Mouse (Mus musculus) erythroblast, embryonic 14.5 days (primary cell): ENCODE results near the gene Atf7ip. TPM values are rescaled to one million over a fixed set of nuclear protein-coding genes. Genes with fewer than 3 reads are reported as not detected.

Source experiments
- H3K27me3 ChIP-seq: 2 replicates; pipeline ENCODE4 v1.6.1; 2012; ENCODE audit warnings: inconsistent platforms; ENCODE audit not compliant: control insufficient read depth
- H3K36me3 ChIP-seq: 2 replicates; pipeline ENCODE4 v1.6.1; 2012; ENCODE audit warnings: mild to moderate bottlenecking, inconsistent platforms; ENCODE audit not compliant: control insufficient read depth
- H3K4me1 ChIP-seq: 2 replicates; pipeline ENCODE4 v1.6.1; 2012; ENCODE audit warnings: inconsistent platforms; ENCODE audit not compliant: control insufficient read depth
- H3K4me3 ChIP-seq: replicated peaks from 2 replicates; pipeline ENCODE3; 2012; ENCODE audit warnings: moderate library complexity, mild to moderate bottlenecking, inconsistent platforms
- H3K9me3 ChIP-seq: 2 replicates; pipeline ENCODE4 v1.6.1; 2012; ENCODE audit warnings: low read length, inconsistent platforms, mixed read lengths; ENCODE audit not compliant: control insufficient read depth
- GATA1 ChIP-seq: IDR thresholded peaks from 2 replicates; pipeline ENCODE4 v1.6.1; 2012; ENCODE audit warnings: low read length, inconsistent platforms, mixed read lengths
- TAL1 ChIP-seq: IDR thresholded peaks from 3 replicates; pipeline ENCODE4 v1.6.1; 2012; ENCODE audit warnings: low read length, inconsistent platforms, mixed read lengths
- polyA plus RNA-seq: library from polyadenylated mRNA; stranded (reverse); fragments of >175 nt; gene quantifications from 2 replicates; pipeline ENCODE4 v1.2.3, GENCODE M21; 2012

Gene Atf7ip
- polyA plus RNA-seq, 1 experiment: 3.8 TPM

DNA sequence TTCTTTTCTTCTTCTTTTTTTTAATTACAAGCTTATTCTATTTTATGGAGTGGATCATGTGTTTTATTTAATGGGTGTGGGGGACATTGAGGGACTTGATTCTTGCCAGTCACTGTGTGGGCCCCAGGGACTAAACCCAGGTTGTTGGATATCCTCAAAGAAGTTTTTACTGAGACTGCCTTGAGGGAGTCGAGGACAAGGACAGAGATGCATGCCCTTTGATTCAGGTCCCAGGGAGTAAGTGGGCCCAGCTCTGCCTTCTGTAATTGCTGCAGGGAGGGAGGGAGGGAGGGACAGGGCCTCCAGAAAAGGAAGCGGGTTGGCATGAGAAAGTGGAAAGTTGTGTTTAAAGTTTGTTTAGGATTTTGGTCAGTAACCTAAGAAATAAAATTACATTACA, 23.2 kb downstream of the Atf7ip start:
- Histone ChIP-seq H3K27me3 (no peaks in the 10 kb centered on the region), H3K9me3 (peaks cover 6% of the 10 kb centered on the region), H3K36me3 (peaks cover 34% of the 10 kb centered on the region), H3K4me3 (no peak overlapping the region), H3K4me1 (peaks cover 53% of the 10 kb centered on the region)
- no peak for TF ChIP-seq GATA1
- no peak for TF ChIP-seq TAL1

DNA sequence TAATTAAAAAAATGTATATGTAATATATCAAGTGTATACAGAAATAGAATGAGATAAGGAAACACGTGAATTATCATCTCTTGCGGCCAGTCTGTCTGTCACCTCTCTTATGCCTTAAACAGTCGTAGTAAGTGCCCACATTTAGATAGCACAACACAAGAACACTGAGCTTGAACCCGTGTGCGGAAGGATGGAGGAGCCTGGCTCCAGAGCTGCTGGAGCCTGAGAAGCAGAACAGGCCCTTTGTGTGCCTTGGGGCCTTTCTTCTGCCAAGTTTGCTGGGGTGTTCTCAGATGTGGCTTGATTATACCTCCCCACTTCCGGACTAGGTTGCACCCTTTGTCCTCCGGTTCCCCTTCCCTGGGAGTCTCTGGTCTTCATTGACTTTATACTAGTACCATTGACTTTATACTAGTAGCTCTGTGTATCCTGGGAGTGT, 25.8 kb downstream of the Atf7ip start:
- peaks cover 22% of the 10 kb centered on the region for H3K36me3 ChIP-seq
- H3K4me3 ChIP-seq: peak overlapping the region; percentile 56
- peaks cover 55% of the 10 kb centered on the region for H3K4me1 ChIP-seq
- TF ChIP-seq GATA1: no peak
- TF ChIP-seq TAL1: no peak
- no peaks in the 10 kb centered on the region for H3K27me3 ChIP-seq
- no peaks in the 10 kb centered on the region for H3K9me3 ChIP-seq

DNA sequence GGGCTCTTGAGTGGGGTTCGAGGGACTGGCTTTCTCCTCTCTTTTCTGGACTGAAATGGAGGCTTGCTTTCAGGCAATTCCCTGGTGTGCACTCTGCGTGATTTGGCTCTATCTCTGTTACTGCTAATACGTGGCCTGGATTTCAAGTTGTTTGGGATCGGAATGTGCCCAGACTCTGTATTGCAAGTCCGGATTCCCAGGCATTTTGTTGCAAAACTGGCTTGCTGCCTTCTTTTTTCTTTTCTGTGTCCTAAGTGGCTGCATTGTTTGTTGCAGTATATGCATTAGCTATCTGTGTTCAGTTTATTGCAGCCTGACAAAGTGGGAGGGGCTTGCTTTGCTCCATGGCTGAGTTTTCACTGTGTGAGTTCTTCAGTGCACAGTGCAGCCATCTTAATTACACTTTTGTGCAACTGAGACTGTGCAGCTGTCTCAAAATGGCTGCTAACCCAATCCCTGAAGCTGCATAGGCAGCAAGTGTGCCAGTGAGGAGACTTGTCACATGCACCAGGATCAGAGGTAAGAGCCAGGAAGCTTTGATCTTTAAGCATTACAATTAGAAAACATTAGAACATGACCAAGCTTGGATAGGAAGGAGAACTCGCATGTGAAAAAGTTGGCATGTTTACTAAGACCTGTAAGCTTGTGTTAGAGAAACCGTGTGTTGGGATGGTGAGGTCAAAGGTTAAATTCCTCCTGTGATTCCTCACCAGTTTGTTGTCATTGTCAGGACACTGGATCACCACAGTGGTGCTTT, 26.7 kb downstream of the Atf7ip start:
- Histone ChIP-seq H3K27me3 (no peaks in the 10 kb centered on the region), H3K4me1 (peaks cover 59% of the 10 kb centered on the region), H3K9me3 (no peaks in the 10 kb centered on the region), H3K36me3 (peaks cover 27% of the 10 kb centered on the region), H3K4me3 (peak overlapping the region; percentile 56)
- no peak for TF ChIP-seq GATA1
- no peak for TF ChIP-seq TAL1

DNA sequence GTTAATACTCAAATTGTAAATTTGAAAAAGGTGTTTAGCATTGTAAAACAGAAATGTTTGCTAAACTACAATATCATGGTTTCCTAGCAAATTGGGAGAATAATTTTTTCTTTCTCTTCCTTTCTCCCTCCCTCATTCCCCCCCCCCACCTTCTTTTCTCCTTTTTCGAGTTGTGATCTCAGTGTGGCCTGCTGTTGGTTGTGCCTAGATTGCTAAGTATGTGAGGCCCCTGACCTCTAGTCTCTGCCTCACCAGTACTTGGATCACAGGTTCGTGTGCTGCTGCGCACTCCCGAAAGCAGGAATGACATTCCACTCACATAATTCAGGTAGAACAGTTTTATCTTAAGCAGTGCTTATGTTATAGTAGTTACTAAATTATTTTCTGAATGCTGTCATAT, 27.8 kb downstream of the Atf7ip start:
- Histone ChIP-seq H3K9me3 (no peaks in the 10 kb centered on the region), H3K36me3 (peaks cover 34% of the 10 kb centered on the region), H3K4me3 (no peak overlapping the region), H3K27me3 (no peaks in the 10 kb centered on the region), H3K4me1 (peaks cover 58% of the 10 kb centered on the region)
- TF ChIP-seq GATA1 (no peak), TAL1 (no peak)

DNA sequence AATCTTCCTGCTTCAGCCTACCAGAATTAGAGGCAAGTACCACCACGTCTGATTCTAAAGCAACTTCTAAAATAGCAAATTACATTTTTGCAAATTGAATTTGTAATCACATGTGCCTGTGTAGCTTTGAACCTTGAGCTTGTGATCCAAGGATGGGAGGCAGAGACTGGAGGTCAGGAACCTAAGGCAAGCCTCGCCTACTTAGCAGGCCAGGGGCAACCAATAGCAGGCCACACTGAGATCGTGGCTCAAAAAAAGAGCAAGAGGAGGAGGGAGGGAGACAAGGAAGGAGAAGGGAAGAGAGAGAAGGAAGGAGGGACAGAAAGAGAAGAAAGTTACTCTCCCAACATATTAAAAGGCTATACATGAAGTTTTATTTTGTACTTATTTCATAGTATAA, 28.5 kb downstream of the Atf7ip start:
- TF ChIP-seq TAL1 (no peak), GATA1 (no peak)
- H3K9me3 ChIP-seq: no peaks in the 10 kb centered on the region
- H3K4me3 ChIP-seq: no peak overlapping the region
- peaks cover 54% of the 10 kb centered on the region for H3K4me1 ChIP-seq
- peaks cover 41% of the 10 kb centered on the region for H3K36me3 ChIP-seq
- H3K27me3 ChIP-seq: no peaks in the 10 kb centered on the region

DNA sequence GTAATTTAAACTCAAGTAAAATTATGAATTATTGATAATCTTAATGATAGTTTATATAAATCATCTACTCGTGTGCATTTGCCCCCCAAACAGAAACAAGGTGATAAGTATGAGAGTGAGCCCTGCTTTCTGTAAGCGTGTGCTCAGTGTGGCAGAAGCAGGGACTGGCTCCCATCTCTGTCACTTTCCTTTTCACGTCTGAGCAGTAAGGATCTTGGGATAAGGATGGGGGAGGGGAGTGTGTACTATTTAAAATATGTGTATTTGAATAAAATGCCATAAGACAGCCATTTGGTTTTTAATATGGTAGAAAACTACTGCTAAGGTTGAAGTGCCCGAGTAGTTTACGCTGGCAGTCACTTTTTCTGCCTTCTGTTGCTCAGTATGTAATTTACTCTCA, 29.2 kb downstream of the Atf7ip start:
- no peak for TF ChIP-seq GATA1
- TF ChIP-seq TAL1: no peak
- peaks cover 48% of the 10 kb centered on the region for H3K36me3 ChIP-seq
- no peaks in the 10 kb centered on the region for H3K27me3 ChIP-seq
- H3K9me3 ChIP-seq: no peaks in the 10 kb centered on the region
- H3K4me1 ChIP-seq: peaks cover 53% of the 10 kb centered on the region
- no peak overlapping the region for H3K4me3 ChIP-seq

DNA sequence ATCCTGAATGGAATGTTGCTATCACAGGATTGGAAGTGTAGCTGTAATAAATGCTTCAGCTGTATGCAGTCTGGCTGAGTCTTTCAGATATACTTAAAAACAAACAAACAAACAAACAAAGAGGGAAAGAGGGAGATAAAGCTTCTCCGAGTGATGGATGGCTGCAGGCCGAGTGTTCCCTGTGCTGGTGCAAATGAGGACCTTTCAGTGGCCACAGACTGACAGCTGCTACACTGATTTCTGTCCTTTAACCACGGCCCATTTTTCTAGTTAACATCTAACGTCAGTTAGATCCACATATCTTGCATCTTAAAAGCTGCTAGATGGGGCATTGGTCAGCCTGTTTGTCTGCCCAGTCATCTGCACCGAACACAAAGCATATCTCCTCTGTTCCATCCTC, 30.2 kb downstream of the Atf7ip start:
- no peak for TF ChIP-seq GATA1
- TF ChIP-seq TAL1: no peak
- Histone ChIP-seq H3K36me3 (peaks cover 56% of the 10 kb centered on the region), H3K9me3 (no peaks in the 10 kb centered on the region), H3K4me1 (peaks cover 48% of the 10 kb centered on the region), H3K27me3 (no peaks in the 10 kb centered on the region), H3K4me3 (no peak overlapping the region)

DNA sequence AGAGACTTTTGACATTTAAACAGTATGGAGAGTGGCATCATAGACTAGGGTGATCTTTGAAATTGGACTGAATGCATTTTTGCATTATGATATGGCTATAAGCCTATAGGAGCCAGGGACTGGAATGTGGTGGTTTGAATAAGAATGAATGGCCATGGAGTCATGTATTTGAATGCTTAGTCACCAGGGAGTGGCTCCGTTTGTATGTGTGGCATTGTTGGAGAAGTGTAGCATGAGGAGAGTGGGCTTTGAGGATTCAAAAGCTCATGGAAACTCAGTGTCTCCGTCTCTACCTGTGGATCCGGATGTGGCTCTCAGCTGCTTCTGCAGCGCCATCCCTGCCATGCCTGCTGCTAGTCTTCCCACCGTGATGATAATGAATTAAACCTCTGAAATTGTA, 35.4 kb downstream of the Atf7ip start:
- peaks cover 43% of the 10 kb centered on the region for H3K4me1 ChIP-seq
- H3K36me3 ChIP-seq: peaks cover 53% of the 10 kb centered on the region
- H3K9me3 ChIP-seq: no peaks in the 10 kb centered on the region
- H3K4me3 ChIP-seq: no peak overlapping the region
- H3K27me3 ChIP-seq: no peaks in the 10 kb centered on the region
- no peak for TF ChIP-seq TAL1
- TF ChIP-seq GATA1: no peak

DNA sequence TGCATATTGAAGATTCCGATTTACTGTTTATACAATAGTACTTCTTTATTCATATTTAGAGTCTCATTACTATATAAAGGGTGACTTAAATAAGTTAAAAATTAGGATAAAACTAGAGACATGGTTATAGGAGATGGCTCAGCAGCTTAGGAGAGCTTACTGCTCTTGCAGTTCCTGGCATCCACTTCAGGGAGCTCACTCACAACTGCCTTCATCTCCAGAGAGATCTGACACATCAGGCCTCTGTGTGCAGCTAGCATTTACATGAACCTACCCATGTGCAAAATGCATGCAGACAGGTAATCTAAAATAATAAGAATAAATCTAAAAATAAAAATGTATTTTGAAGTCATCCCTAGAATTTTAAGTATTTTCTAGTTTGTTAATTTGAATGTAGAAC, 36.1 kb downstream of the Atf7ip start:
- H3K36me3 ChIP-seq: peaks cover 48% of the 10 kb centered on the region

More for the DNA sequence above, 36.1 kb downstream of the Atf7ip start:
- H3K27me3 ChIP-seq: no peaks in the 10 kb centered on the region
- no peak overlapping the region for H3K4me3 ChIP-seq
- TF ChIP-seq TAL1: no peak
- no peak for TF ChIP-seq GATA1
- no peaks in the 10 kb centered on the region for H3K9me3 ChIP-seq
- peaks cover 46% of the 10 kb centered on the region for H3K4me1 ChIP-seq
